Mouse (Mus musculus) brown adipose tissue, adult 24 weeks (tissue): ENCODE results near the gene Mturn. TPM values are rescaled to one million over a fixed set of nuclear protein-coding genes. Genes with fewer than 3 reads are reported as not detected.

Source experiments
- H3K27ac ChIP-seq: fragments of 200-500 bp; replicated peaks from 2 replicates; pipeline ENCODE4 v1.5.1; 2012; ENCODE audit warnings: low read depth, mild to moderate bottlenecking, low read length
- H3K4me1 ChIP-seq: fragments of 200-500 bp; 2 replicates; pipeline ENCODE4 v1.6.1; 2012; ENCODE audit warnings: low read length, mixed read lengths; ENCODE audit not compliant: control insufficient read depth, insufficient read depth, insufficient read length
- H3K4me3 ChIP-seq: fragments of 200-500 bp; 2 replicates; pipeline ENCODE4 v1.5.1; 2012; ENCODE audit warnings: low read depth, mild to moderate bottlenecking, low read length, moderate library complexity; ENCODE audit not compliant: insufficient read depth
- polyA plus RNA-seq: library from polyadenylated mRNA; stranded (reverse); fragments of >200 nt; gene quantifications from 2 replicates; pipeline ENCODE4 v1.2.4, GENCODE M21; 2012; ENCODE audit not compliant: missing spikeins, insufficient read depth, insufficient read length

The Mturn gene
- polyA plus RNA-seq, 1 experiment, result 34.7 TPM

- Histone ChIP-seq H3K27ac (peak overlapping the region; percentile 58; the same call in 1 of the 2 replicates), H3K4me3 (no peak overlapping the region), H3K4me1 (peaks cover 20% of the 10 kb centered on the region)
Measured at GRCm38 (mm10) chr6:54688467-54689323, 7.3 kb downstream of the Mturn start.

GRCm38 (mm10) chr6:54689686-54690085 is 8.3 kb downstream of the Mturn start:
- Histone ChIP-seq H3K4me1 (peaks cover 22% of the 10 kb centered on the region), H3K27ac (peak overlapping the region; percentile 58), H3K4me3 (no peak overlapping the region)

GRCm38 (mm10) chr6:54690838-54691237 is 9.4 kb downstream of the Mturn start:
- Histone ChIP-seq H3K4me1 (peaks cover 22% of the 10 kb centered on the region), H3K4me3 (no peak overlapping the region), H3K27ac (peak overlapping the region; percentile 22; the same call in 1 of the 2 replicates)

GRCm38 (mm10) chr6:54691368-54692116 is 10.1 kb downstream of the Mturn start:
- Histone ChIP-seq H3K4me3 (no peak overlapping the region), H3K27ac (peak overlapping the region; percentile 68)

GRCm38 (mm10) chr6:54692201-54692600 is 10.8 kb downstream of the Mturn start:
- peak overlapping the region; percentile 68 for H3K27ac ChIP-seq
- H3K4me3 ChIP-seq, result no peak overlapping the region
- peaks cover 22% of the 10 kb centered on the region for H3K4me1 ChIP-seq

More at GRCm38 (mm10) chr6:54691368-54692116, 10.1 kb downstream of the Mturn start:
- H3K4me1 ChIP-seq, result peaks cover 22% of the 10 kb centered on the region

GRCm38 (mm10) chr6:54693286-54693685 is 11.9 kb downstream of the Mturn start:
- H3K4me3 ChIP-seq, result no peak overlapping the region
- H3K27ac ChIP-seq, result peak overlapping the region; percentile 68; the same call in 1 of the 2 replicates
- peaks cover 22% of the 10 kb centered on the region for H3K4me1 ChIP-seq

GRCm38 (mm10) chr6:54698691-54699476 is 17.5 kb downstream of the Mturn start:
- Histone ChIP-seq H3K4me3 (peak overlapping the region; percentile 65), H3K27ac (no peak overlapping the region), H3K4me1 (peaks cover 7% of the 10 kb centered on the region; the same call in 1 of the 2 replicates)

GRCm38 (mm10) chr6:54699477-54700056 is 18.1 kb downstream of the Mturn start:
- Histone ChIP-seq H3K4me1 (peaks cover 5% of the 10 kb centered on the region; the same call in 1 of the 2 replicates), H3K4me3 (peak overlapping the region; percentile 65), H3K27ac (no peak overlapping the region)

- no peak overlapping the region for H3K27ac ChIP-seq
- peaks cover 7% of the 10 kb centered on the region for H3K4me1 ChIP-seq
- H3K4me3 ChIP-seq, result no peak overlapping the region
Measured at GRCm38 (mm10) chr6:54700516-54700915, 19.1 kb downstream of the Mturn start.

- H3K27ac ChIP-seq, result no peak overlapping the region
- H3K4me1 ChIP-seq, result peaks cover 8% of the 10 kb centered on the region
- no peak overlapping the region for H3K4me3 ChIP-seq
Measured at GRCm38 (mm10) chr6:54701901-54702300, 20.5 kb downstream of the Mturn start.

GRCm38 (mm10) chr6:54703633-54704538 is 22.5 kb downstream of the Mturn start:
- H3K4me3 ChIP-seq, result no peak overlapping the region
- H3K4me1 ChIP-seq, result peaks cover 4% of the 10 kb centered on the region
- no peak overlapping the region for H3K27ac ChIP-seq

- no peak overlapping the region for H3K27ac ChIP-seq
- no peak overlapping the region for H3K4me3 ChIP-seq
- peaks cover 4% of the 10 kb centered on the region for H3K4me1 ChIP-seq
Measured at GRCm38 (mm10) chr6:54704539-54704845, 23.1 kb downstream of the Mturn start.

- Histone ChIP-seq H3K27ac (no peak overlapping the region), H3K4me3 (no peak overlapping the region), H3K4me1 (peaks cover 4% of the 10 kb centered on the region)
Measured at GRCm38 (mm10) chr6:54704847-54705246, 23.4 kb downstream of the Mturn start.

GRCm38 (mm10) chr6:54705387-54705909 is 24.0 kb downstream of the Mturn start:
- Histone ChIP-seq H3K4me3 (peak overlapping the region; percentile 36), H3K27ac (no peak overlapping the region), H3K4me1 (peaks cover 4% of the 10 kb centered on the region)
